Mouse (Mus musculus) spleen, adult 12 weeks (tissue): ENCODE results near the gene Chd9.
"Not testable (repeated sequence)": the region's sequence is repeated elsewhere in the genome, so short reads cannot be mapped to it uniquely, and the experiment has no call there.

Experiments used
- DNase-seq: peaks from one replicate; pipeline ENCODE4 v3.0.0; 2022; ENCODE audit warnings: low spot score

Gene Chd9

GRCm38 (mm10) chr8:90907848-90908551, 79.8 kb downstream of the Chd9 start:
- peak; percentile 88 for DNase-seq

- DNase-seq = peak; percentile 23
Measured at GRCm38 (mm10) chr8:90908580-90909471, 80.7 kb downstream of the Chd9 start.

- DNase-seq = no peak
Measured at GRCm38 (mm10) chr8:90923158-90923905, 95.2 kb downstream of the Chd9 start.

GRCm38 (mm10) chr8:90928412-90928811, 100.3 kb downstream of the Chd9 start:
- DNase-seq = no peak

- DNase-seq = not testable (repeated sequence)
Measured at GRCm38 (mm10) chr8:90930125-90930524, 102.0 kb downstream of the Chd9 start.

GRCm38 (mm10) chr8:90932934-90933333, 104.8 kb downstream of the Chd9 start:
- no peak for DNase-seq

GRCm38 (mm10) chr8:90934786-90935185, 106.6 kb downstream of the Chd9 start:
- no peak for DNase-seq

- DNase-seq = no peak
Measured at GRCm38 (mm10) chr8:90936840-90937239, 108.7 kb downstream of the Chd9 start.

- no peak for DNase-seq
Measured at GRCm38 (mm10) chr8:90938352-90938930, 110.3 kb downstream of the Chd9 start.

- no peak for DNase-seq
Measured at GRCm38 (mm10) chr8:90939867-90940266, 111.7 kb downstream of the Chd9 start.

- no peak for DNase-seq
Measured at GRCm38 (mm10) chr8:90943770-90944169, 115.6 kb downstream of the Chd9 start.

GRCm38 (mm10) chr8:90954802-90955760, 126.9 kb downstream of the Chd9 start:
- DNase-seq = peak; percentile 57

- DNase-seq = no peak
Measured at GRCm38 (mm10) chr8:90955761-90956136, 127.6 kb downstream of the Chd9 start.

- DNase-seq = no peak
Measured at GRCm38 (mm10) chr8:90956390-90956789, 128.2 kb downstream of the Chd9 start.

GRCm38 (mm10) chr8:90957711-90958110, 129.6 kb downstream of the Chd9 start:
- DNase-seq = no peak

GRCm38 (mm10) chr8:90959721-90960120, 131.6 kb downstream of the Chd9 start:
- no peak for DNase-seq

- DNase-seq = no peak
Measured at GRCm38 (mm10) chr8:90961603-90962002, 133.5 kb downstream of the Chd9 start.

- no peak for DNase-seq
Measured at GRCm38 (mm10) chr8:90964044-90964443, 135.9 kb downstream of the Chd9 start.

GRCm38 (mm10) chr8:90965467-90966170, 137.5 kb downstream of the Chd9 start:
- no peak for DNase-seq

- no peak for DNase-seq
Measured at GRCm38 (mm10) chr8:90968307-90968706, 140.2 kb downstream of the Chd9 start.
